Mouse (Mus musculus) frontal cortex, postnatal 14 days (tissue): ENCODE data around the gene Sel1l2.

Experiments
- DNase-seq, 2 experiments: peaks; one replicate each; pipeline ENCODE4 v3.0.0; 2022; ENCODE audit warnings: low spot score in 2 of 2

Sel1l2 gene

DNA sequence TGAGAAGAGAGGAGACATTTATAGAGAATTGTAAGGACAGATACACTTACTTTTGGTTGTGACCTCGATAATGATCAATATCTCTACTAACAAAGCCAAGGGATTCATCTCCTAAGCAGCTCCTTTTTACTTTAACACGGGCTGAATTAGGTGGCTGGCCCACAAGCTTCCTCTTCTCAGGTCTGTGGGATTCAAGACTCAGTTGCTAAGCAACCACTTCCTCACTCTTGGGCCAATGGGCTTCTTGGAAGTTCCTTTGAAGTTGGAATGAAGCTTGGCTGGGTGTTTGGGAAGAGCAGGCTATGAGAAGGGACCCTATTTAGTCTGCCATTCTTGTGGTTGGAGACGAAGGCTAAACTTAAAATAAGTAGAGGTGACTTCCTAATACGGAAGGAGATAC, at the start of gene Sel1l2:
Gene Sel1l2, minus strand, starts transcription at position 182 of the 400 bp plus-strand sequence.
- DNase-seq = no peak

DNA sequence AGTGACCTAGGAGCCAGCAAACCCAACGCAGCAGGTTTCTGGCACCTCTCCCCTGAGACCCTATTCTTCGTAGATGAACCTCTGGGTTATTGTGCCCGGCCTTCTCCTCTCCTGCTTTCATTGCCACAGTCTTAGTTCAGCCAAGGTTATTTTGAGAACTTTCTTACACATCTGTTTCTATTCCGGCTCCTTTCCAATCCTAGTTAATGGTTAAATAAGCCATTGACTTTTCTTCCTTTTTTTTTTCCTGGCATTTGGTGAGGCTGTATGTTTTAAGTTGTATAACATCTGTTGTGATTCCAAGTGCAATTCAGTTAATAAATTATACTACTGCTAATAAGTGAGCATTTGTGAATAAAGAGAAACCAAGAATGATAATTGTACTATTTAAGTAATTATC, 49.6 kb upstream of the Sel1l2 start:
- DNase-seq = no peak

DNA sequence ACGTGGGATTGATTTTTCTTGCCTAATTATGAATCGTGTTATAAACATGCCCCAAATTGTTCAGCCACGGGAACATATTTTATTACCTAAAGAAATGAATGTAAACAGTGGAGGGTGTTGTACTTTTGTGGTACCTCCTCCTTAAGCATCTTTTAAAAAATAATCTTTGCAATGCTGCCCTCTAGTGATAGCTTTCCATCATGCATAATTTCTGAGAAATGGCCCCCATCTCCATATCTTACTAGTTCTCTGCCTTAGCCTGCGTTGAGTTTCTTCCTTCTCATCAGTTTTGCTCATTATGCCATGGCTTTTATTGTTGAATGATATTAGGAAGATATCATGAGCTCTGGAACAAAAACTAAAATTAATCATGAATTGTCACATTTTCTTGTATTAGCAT, 37.8 kb upstream of the Sel1l2 start:
- no peak for DNase-seq

DNA sequence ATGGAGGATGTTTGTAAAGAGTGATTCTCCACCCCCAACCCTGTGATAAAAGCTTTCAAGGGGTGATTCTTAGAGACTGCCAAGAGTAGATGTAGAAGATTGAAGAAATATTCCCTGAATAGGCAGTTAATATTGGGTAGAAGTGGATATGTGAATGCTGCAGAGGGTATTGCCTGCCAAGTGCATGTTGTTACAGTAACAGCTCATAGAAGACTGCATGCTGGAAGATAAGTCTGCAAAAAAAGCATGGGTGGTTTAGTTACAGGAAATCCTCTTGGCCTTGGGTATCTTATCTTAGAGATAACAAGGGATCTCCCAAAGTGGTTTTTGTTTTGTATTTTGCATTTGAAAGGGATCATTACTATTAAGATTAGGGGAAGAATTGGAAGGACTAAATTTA, 36.3 kb upstream of the Sel1l2 start:
- DNase-seq = no peak

DNA sequence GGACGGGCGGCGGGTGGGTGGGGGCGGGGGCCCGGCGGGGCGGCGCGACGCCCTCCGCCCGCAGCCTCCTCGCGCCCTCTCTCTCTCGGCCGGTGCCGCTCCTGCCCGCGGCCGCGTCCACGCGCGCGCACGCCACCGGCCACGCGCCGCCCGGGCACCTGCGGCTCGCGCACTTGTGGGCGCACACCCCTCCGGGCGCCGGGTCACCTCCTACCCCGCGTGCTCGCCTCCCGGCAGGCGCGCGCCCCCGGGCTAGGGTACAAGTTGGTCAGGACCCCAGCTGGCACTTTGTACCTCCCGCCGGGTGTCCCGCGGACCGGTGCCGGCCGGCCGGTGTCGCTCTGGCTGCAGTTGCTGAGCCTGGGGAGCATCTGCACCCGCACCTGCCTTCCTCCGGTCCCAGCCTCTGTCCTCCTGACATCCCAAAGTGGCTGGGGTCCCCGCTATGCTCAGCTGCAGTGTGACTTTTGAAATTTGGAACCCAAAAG, 6.3 kb upstream of the Sel1l2 start:
- DNase-seq = peak; percentile 12 to 17

DNA sequence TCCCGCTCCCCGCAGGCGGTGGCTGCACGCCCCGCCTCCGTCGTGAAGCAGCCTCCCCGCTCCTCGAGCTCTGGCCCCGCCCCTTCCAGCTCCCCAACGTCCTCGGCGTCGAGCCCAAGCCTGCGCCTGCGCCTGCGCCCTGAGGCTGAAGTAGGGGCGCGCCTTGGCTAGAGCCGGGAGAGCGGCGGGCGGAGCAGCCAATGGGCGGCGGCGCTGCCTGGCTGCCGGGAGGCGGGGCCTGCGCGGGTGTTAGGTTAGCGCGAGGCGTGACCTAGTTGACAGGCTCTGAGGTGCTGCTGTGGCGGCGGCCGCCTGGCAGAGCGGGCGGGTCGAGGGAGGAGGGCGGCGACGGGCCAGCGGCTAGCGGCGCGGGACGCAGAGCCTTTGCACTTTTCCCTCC, 5.7 kb upstream of the Sel1l2 start, which contains the start of gene Macrod2:
Gene Macrod2, plus strand, starts transcription at position 131 of the 400 bp plus-strand sequence.
- DNase-seq = peak; percentile 95 to 96

DNA sequence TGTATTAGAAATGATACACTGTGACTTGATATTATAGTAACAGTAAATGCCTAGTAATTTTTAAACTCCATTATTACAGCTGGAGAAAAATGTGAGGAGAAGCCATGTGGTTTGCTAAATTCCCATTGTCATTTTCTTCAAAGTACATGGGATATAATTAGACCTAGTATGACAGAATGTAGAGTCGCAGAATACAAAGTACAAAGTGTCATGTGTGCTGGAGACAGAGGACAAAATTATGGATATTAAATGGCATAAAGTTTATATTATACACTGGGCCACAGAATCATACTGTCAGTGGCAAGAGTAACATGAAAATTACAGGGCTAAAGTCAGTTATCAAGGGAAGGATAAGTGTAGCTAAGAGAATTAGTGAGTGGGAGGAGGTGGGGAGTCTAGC, 24.7 kb downstream of the Sel1l2 start:
- DNase-seq = no peak

DNA sequence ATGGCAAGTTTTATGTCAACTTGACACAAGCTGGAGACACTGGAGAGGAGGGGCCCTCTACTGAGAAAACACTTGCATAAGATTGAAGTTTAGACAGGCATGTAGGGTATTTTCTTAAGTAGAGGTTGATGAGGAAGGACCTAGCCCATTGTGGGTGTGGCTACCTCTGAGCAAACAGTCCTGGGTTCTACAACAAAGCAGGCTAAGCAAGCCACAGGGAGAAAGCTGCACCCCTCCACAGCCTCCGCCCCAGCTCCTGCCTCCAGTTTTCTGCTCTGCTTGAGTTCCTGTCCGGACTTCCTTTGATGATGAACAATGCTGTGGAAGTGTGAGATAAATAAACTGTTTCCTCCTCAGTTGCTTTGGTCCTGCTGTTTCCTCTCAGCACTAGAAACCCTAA, 29.6 kb downstream of the Sel1l2 start:
- DNase-seq = no peak

DNA sequence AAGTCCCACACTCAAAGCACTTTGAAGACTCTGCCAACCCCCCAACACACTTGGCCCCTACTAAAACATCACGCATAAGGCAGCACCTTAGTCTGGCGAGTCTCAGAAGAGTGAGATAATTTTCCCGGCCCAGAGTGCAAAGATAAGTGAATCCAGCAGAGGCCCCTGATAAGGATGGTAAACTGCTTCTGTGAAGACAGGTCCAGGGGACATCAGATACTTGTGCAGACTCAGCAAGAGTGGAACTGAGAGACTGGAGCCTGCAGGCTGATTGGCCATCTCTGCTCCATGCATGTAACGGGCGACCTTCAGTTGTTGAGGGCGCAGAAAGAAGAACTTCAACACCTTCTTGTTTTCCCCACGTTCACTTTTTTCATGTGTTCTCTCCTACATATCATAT, 47.1 kb downstream of the Sel1l2 start:
- DNase-seq = no peak

DNA sequence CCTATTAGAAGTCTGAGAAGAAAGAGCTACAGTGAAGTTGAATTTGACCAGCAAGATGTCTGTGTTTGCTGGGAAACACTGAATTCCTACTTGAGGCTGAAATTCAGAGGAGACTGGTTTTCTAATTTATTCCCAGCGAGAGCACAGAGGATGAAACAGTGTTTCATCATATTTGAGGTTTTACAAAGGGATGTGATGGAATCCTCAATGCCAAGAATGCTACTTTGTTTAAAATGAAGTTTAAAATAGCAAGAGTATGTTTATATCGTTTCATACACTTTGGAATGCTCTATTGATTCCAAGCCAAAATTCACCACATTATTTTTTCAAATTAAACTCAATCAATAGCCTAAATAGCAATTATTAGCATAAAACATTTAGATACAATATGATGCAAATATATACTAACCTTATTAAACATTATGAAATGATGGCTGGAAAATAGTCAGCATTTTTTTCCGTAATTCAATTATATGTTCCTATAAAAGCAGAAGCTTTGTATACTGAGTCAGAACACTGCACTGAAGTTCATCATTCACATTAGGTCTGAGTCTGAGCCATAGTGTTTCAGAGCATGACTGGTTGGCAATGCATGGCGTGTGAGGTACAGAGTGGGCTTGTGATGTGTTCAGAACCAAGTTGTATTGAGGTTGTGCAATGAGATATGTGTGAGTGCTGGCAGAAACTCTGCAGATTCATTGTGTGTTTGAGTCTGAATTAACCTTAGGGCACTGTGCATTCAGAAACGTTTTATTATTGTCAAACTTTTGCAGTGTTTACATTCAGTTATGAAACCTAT, 58.8 kb downstream of the Sel1l2 start:
- no peak for DNase-seq

DNA sequence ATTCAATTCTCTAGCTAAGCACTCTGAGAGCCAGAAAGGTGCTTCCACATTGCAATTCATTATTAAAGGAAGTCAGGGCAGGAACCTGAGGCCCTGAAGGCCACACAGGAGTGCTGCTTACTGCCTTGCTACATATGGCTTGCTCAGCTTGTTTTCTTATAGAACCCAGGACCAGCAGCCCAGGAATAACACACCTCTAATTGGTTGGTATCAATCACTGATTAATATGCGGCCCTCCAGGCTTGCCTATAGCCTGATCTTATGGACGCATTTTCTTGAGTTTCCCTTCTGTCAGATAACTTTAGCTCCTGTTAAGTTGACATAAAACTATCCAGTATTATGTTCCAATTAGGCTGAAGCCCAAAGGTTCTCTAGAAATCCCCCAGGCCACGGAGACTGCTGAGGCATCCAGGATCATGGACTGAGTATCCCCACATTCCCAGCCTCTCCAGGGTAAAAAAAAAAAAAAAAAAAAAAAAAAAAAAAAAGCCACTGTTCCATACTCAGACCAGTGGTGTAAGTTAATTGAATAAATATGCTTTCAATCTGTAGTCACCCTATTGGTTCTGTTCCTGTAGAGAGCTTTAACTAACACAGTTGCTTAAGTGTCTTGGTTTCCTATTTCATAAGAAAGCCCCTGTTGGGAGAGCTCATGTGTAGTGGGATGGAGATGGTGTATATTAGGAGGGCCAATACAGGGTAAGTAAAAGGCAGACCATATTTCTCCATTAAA, 86.4 kb downstream of the Sel1l2 start:
- DNase-seq = no peak

DNA sequence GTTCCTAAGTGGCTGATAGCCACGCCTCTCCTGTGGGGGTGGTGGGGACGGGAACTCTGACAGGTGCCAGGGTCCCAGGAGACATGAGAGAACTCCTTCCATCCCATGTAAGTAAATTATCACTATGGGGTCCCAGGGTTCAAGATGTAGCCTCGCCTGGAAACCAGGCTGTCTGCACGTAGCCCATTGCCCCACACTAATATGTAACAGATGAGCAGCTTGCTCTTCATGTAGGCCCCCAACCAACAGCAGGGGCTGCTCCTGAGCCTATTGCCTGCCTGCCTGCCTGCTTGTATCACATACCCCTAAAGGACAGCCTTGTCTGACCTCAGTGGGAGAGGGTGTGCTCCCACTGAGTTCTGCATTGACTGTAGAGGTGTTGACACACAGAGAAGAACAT, 92.4 kb downstream of the Sel1l2 start:
- DNase-seq = no peak

DNA sequence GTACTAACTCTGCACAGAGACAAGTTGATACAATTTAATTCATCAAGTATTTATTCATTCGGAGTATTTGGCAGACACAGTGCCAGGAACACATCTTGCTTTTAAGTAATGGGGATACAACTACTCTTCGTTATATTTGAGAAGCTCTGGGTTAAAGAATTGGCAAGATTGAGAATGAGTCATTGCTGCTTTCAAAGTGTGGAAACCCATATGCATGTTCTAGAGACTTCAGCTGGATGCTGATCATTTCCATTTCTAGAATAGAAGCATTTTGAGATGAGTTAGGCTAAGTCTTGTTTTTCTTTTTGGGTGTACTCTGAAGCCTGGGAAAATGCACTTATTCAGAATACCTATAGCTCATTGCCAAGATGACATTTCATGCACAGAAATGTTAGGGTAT, 95.7 kb downstream of the Sel1l2 start:
- no peak for DNase-seq

DNA sequence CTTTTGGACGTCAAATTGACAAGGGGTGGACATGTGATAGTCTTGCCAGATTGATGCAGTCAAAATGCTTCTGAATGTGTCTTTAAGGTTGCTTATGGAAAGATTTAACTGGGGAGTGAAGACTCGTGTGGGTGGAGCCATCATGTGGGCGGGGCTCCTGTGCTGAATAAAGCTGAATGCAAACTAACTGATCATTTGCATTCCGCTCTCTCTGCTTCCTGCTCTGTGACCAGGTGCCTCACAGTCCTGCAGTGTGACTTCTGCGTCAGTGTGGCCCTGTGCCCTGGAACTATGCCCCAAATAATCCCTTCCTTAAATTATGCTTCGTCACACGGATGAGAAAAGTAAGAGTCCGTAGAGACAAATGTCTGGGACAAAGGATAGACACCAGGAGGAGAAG, 108.7 kb downstream of the Sel1l2 start:
- DNase-seq = no peak

DNA sequence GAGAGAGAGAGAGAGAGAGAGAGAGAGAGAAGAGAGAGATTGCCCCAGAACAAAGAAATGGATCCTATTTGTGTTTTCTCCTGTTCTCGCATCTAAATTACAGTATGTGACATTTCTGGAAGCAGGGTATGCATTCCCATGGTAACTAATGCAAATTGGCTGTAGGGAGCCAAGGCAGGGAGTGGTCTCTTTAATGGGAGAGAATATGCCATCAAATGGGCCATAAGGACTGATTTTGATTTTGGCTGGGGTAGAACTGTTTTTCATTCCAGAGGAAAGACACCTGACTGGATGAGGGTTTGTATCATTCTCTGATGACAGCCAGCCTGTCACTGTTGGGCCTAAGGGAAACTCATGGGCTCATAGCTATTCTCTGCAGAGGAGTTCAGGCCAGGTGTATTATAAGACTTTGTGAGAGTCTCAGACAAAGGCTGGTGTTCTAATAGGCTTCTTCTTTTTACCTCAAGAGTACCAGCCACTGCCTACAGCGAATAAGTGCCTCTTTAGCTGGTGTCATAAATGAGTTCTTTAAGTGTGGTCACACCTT, 133.8 kb downstream of the Sel1l2 start:
- no peak for DNase-seq

DNA sequence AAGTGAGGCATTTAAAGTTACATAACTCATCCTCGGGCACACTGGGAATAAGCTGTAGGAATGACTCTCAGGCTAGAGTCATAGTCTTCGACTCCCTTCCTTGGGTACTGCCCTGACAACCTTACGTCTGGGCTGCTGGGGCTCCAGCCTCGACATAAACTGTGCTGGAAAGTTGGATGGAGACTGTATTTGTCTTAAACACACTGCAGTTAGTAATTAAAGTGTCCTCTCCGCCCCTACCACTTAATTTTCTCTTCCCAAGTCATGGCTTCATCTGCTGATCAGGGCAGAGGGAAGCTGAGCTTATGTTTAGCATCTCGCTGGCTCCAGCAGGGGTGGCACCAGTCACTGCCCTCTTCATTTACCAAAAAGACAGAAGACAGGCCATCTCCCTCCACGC, 135.2 kb downstream of the Sel1l2 start:
- no peak for DNase-seq

DNA sequence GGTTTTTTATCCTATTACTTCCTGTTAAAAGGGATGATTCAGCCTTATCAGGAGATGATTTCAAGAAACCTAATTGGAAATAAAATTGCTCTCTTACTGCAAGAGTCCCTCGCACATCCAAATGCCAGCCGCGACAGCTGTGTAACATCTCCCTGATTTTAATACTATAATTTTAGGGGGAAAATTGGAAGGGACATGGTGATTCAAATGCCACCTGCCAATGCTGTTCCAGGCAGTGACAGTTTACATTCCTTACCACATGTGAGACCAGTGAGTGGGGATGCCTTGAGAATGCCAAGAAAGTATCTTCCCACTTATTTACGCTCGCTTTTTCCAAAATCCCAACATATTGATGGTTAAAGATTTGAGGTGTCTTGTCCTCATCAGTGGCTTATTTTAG, 146.4 kb downstream of the Sel1l2 start:
- DNase-seq = no peak

DNA sequence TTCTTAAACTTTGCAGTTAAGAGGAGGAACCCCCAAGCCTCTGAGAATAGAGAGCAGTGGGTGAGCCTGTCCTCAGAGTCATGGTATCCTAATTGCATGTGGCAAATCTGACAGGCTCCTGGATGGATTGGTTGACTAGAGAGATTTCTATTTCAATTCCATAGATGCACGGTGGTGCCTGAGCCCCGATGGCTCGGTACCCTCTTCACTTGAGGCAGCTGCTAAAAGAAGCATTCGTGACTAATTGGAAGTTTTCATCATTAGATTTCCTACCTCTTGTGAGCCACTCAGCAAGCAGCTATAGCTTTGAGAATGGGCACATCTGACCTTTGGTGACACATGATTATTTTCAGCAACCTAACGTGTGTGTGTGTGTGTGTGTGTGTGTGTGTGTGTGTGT, 147.1 kb downstream of the Sel1l2 start:
- no peak for DNase-seq

DNA sequence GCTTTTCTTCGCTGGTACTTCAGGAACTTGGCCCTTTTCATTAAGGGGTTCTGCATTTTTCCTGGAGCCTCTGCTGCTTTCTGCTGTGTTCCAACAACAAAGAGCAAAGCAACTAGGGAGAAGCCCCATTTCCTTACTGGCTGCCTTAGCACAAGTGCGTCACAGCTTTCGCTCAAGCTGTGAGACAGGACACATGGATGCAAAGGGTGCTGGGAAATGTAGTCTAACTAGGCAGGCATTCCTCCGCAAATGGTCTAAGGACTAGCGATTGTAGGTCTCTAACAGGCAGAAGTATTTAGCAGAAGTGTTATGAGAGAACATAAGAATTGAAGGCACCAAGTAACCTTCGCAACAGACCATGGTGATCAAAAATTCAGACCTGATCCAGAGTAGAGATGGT, 152.3 kb downstream of the Sel1l2 start:
- DNase-seq = no peak

DNA sequence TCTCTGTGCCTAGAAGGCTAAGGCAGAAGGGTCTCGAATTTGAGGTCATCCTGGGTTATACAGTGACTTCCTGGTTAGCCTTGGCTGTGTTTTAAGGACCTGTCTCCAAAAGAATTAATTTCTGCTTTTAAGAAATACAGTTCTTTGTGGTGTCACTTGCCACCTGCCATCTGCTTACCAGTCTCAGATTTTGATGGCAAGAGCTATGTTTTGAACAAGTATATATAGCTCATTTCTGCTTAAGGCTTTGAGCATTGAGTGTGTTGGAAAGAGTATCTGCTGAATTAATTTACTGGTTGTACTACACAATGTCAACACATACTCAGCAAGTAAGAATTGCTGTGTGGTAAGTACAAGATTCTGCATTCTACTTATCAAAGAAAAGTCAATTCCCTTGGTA, 159.2 kb downstream of the Sel1l2 start:
- DNase-seq = no peak

DNA sequence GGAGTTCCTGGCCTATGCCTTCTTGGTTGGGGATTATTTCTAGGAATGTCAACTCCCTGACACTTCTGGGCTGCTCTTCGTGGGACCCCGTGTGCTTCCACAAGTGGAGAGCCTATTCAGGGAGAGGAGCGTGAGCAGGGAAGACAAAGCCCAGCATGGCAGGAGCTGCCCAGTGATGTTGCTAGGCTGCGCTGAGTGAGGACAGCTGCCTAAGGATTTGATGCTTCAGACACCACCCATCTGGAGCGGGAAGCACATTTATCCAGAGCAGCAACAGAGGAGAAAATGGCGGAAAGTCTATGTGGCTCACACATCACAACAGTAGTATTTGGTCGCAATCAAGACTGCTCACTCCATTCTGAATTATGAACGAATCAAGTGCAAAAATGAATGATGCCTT, 169.2 kb downstream of the Sel1l2 start:
- DNase-seq = no peak

DNA sequence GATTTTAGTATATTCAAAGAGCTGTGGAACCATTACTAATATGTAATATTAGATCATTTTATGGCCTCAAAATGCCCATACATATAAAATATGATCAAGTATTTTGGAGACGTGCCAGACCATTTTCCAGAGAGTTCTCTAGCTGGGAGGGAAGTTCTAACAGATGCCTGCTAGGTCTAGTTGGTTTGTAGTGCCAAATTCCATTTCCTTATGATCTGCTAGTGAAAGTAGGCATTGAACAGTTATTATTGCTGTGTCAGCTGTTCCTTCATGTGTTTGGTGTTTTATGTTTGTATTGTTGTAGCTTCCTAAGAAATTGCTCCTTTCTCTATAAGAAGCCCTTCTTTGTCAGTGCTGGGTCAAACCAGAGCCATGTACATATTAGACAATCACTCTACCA, 173.5 kb downstream of the Sel1l2 start:
- no peak for DNase-seq

DNA sequence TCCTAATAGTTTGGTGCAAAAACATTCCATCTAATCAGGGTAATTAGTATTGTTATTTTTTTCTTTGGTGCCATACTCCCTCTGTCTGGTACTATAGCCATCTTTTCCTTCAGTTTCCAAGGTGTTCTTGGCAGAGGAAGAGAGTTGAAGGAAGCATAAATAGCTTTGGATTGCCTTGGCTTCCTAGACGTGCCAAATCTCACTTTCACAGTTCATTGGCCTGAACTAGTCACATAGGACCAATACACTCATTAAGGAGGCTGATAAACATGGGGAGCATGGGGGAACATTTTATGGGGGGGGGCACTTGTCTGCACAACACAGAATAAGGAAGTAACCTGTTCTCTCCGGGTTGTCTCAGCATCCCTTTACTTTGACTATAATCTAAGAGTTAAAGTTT, 174.1 kb downstream of the Sel1l2 start:
- DNase-seq = no peak
